Mouse (Mus musculus) forebrain, embryonic 14.5 days (tissue): ENCODE data around the gene Ccser1. TPM values are rescaled to one million over a fixed set of nuclear protein-coding genes. Genes with fewer than 3 reads are reported as not detected.

ENCODE experiments used
- ATAC-seq: fragments of 200-750 bp; cut with Nextera tagmentation; 2 replicates; pipeline ENCODE4 v1.8.0; 2017; ENCODE audit warnings: mild to moderate bottlenecking, moderate library complexity
- DNase-seq: peaks from one replicate; pipeline ENCODE4 v3.0.0-alpha.2; 2015; ENCODE audit warnings: low spot score
- H3K27ac ChIP-seq: fragments of 300-500 bp; sonication (generic); 2 replicates; pipeline ENCODE4 v1.5.1; 2014; ENCODE audit warnings: low read depth, mild to moderate bottlenecking, control low read depth, low read length, moderate library complexity
- H3K27me3 ChIP-seq: fragments of 300-500 bp; sonication (generic); replicated peaks from 2 replicates; pipeline ENCODE4 v1.6.1; 2014; ENCODE audit warnings: low read length, control low read depth, mixed read lengths; ENCODE audit not compliant: control insufficient read depth, insufficient read depth
- H3K36me3 ChIP-seq: fragments of 300-500 bp; sonication (generic); 2 replicates; pipeline ENCODE4 v1.6.1; 2014; ENCODE audit warnings: low read length, control low read depth; ENCODE audit not compliant: control insufficient read depth, insufficient read depth
- H3K4me1 ChIP-seq: fragments of 300-500 bp; sonication (generic); 2 replicates; pipeline ENCODE4 v1.6.1; 2014; ENCODE audit warnings: antibody characterized with exemption, low read length, control low read depth; ENCODE audit not compliant: control insufficient read depth, insufficient read depth
- H3K4me2 ChIP-seq: fragments of 300-500 bp; sonication (generic); 2 replicates; pipeline ENCODE4 v1.6.1; 2014; ENCODE audit warnings: mild to moderate bottlenecking, control low read depth, low read length
- H3K4me3 ChIP-seq: fragments of 300-500 bp; sonication (generic); 2 replicates; pipeline ENCODE4 v1.5.1; 2014; ENCODE audit warnings: low read depth, low read length, control low read depth
- H3K9ac ChIP-seq: fragments of 300-500 bp; sonication (generic); 2 replicates; pipeline ENCODE4 v1.6.1; 2014; ENCODE audit warnings: mild to moderate bottlenecking, low read length, control low read depth, moderate library complexity
- H3K9me3 ChIP-seq: fragments of 300-500 bp; sonication (generic); replicated peaks from 2 replicates; pipeline ENCODE4 v1.6.1; 2016; ENCODE audit warnings: low read length, control low read depth, mixed read lengths; ENCODE audit not compliant: control insufficient read depth
- WGBS: fragments of 180-500 bp; shearing (Covaris S2); extraction: QIAGEN DNeasy Blood & Tissue Kit; methylation state at CpG from one replicate; pipeline ENCODE4 v1.1.7; 2014; 5-methylcytosine and 5-hydroxymethylcytosine counted together
- polyA plus RNA-seq: library from polyadenylated mRNA; unstranded; fragments of >200 nt; fragmentation: Nextera tagmentation; extraction: Ambion mirVana; gene quantifications from 2 replicates; pipeline ENCODE4 v1.2.1, GENCODE M21; 2014

Gene Ccser1
- 16.9 and 18.3 TPM in 2 replicates for polyA plus RNA-seq

GRCm38 (mm10) chr6:61179949-61180755 is at the start of gene Ccser1:
Ccser1 (plus strand) TSS chr6:61180324.
- under 1% methylated on average over 62 of the region's 105 CpGs for WGBS
- Histone ChIP-seq H3K4me2 (peak within 1 kb of the TSS; percentile 71), H3K4me3 (peak within 1 kb of the TSS; percentile 89), H3K27me3 (no peaks in the 10 kb centered on the region), H3K9me3 (no peaks in the 10 kb centered on the region), H3K9ac (peak within 1 kb of the TSS; percentile 93), H3K4me1 (peaks cover 10% of the 10 kb centered on the region; the same call in 1 of the 2 replicates), H3K36me3 (no peaks in the 10 kb centered on the region), H3K27ac (peak within 1 kb of the TSS; percentile 94)
- DNase-seq (peak; percentile 77), ATAC-seq (peak; percentile 88)

GRCm38 (mm10) chr6:61136436-61136835 is 43.7 kb upstream of the Ccser1 start:
- Histone ChIP-seq H3K27ac (no peak overlapping the region), H3K9ac (no peak overlapping the region), H3K9me3 (no peaks in the 10 kb centered on the region), H3K4me3 (no peak overlapping the region), H3K27me3 (no peaks in the 10 kb centered on the region), H3K4me2 (no peak overlapping the region), H3K4me1 (no peaks in the 10 kb centered on the region), H3K36me3 (no peaks in the 10 kb centered on the region)
- ATAC-seq (no peak), DNase-seq (no peak)
- WGBS = 87% methylated on average over 2 of the region's 2 CpGs

GRCm38 (mm10) chr6:61143031-61143430 is 37.1 kb upstream of the Ccser1 start:
- DNase-seq (no peak), ATAC-seq (no peak)
- 79% methylated on average over 1 of the region's 1 CpGs for WGBS
- H3K27me3 ChIP-seq = no peaks in the 10 kb centered on the region
- no peaks in the 10 kb centered on the region for H3K36me3 ChIP-seq
- H3K4me2 ChIP-seq = no peak overlapping the region
- no peaks in the 10 kb centered on the region for H3K4me1 ChIP-seq
- H3K4me3 ChIP-seq = no peak overlapping the region
- no peak overlapping the region for H3K9ac ChIP-seq
- H3K27ac ChIP-seq = no peak overlapping the region
- H3K9me3 ChIP-seq = no peaks in the 10 kb centered on the region

- ATAC-seq (no peak), DNase-seq (no peak)
- H3K9ac ChIP-seq = no peak overlapping the region
- no peaks in the 10 kb centered on the region for H3K36me3 ChIP-seq
- no peaks in the 10 kb centered on the region for H3K9me3 ChIP-seq
- H3K4me3 ChIP-seq = no peak overlapping the region
- peaks cover 5% of the 10 kb centered on the region; the same call in 1 of the 2 replicates for H3K4me1 ChIP-seq
- WGBS = 71% methylated on average over 3 of the region's 3 CpGs
- no peak overlapping the region for H3K27ac ChIP-seq
- no peaks in the 10 kb centered on the region for H3K27me3 ChIP-seq
- H3K4me2 ChIP-seq = no peak overlapping the region
Measured at GRCm38 (mm10) chr6:61152924-61153323, 27.2 kb upstream of the Ccser1 start.

- Histone ChIP-seq H3K27me3 (no peaks in the 10 kb centered on the region), H3K4me3 (no peak overlapping the region), H3K4me2 (0 out of 2 replicates have a peak overlapping the region, but pooled peaks have one; percentile 1), H3K4me1 (peaks cover 5% of the 10 kb centered on the region; the same call in 1 of the 2 replicates), H3K27ac (no peak overlapping the region), H3K36me3 (no peaks in the 10 kb centered on the region), H3K9ac (no peak overlapping the region), H3K9me3 (no peaks in the 10 kb centered on the region)
- 14% methylated on average over 6 of the region's 6 CpGs for WGBS
- peak; percentile 14 for DNase-seq
- ATAC-seq = no peak
Measured at GRCm38 (mm10) chr6:61154654-61155053, 25.5 kb upstream of the Ccser1 start.

GRCm38 (mm10) chr6:61155059-61155629 is 25.0 kb upstream of the Ccser1 start:
- no peaks in the 10 kb centered on the region for H3K9me3 ChIP-seq
- no peaks in the 10 kb centered on the region for H3K36me3 ChIP-seq
- no peak overlapping the region for H3K9ac ChIP-seq
- no peak overlapping the region for H3K4me3 ChIP-seq
- no peaks in the 10 kb centered on the region for H3K27me3 ChIP-seq
- H3K27ac ChIP-seq = no peak overlapping the region
- peaks cover 5% of the 10 kb centered on the region; the same call in 1 of the 2 replicates for H3K4me1 ChIP-seq
- H3K4me2 ChIP-seq = 0 out of 2 replicates have a peak overlapping the region, but pooled peaks have one; percentile 1
- DNase-seq = peak; percentile 63
- WGBS = 32% methylated on average over 8 of the region's 8 CpGs
- ATAC-seq = peak; percentile 74

- H3K4me1 ChIP-seq = peaks cover 5% of the 10 kb centered on the region; the same call in 1 of the 2 replicates
- no peaks in the 10 kb centered on the region for H3K36me3 ChIP-seq
- no peaks in the 10 kb centered on the region for H3K9me3 ChIP-seq
- no peaks in the 10 kb centered on the region for H3K27me3 ChIP-seq
- H3K4me3 ChIP-seq = no peak overlapping the region
- H3K9ac ChIP-seq = no peak overlapping the region
- ATAC-seq (peak; percentile 3; the same call in 1 of the 2 replicates), DNase-seq (no peak)
- H3K4me2 ChIP-seq = no peak overlapping the region
- H3K27ac ChIP-seq = no peak overlapping the region
Measured at GRCm38 (mm10) chr6:61155718-61156117, 24.4 kb upstream of the Ccser1 start.

GRCm38 (mm10) chr6:61162117-61162516 is 18.0 kb upstream of the Ccser1 start:
- no peak overlapping the region for H3K9ac ChIP-seq
- H3K27me3 ChIP-seq = no peaks in the 10 kb centered on the region
- no peaks in the 10 kb centered on the region for H3K4me1 ChIP-seq
- H3K36me3 ChIP-seq = no peaks in the 10 kb centered on the region
- ATAC-seq (no peak), DNase-seq (peak; percentile 15)
- no peak overlapping the region for H3K4me3 ChIP-seq
- no peak overlapping the region for H3K27ac ChIP-seq
- H3K4me2 ChIP-seq = no peak overlapping the region
- H3K9me3 ChIP-seq = no peaks in the 10 kb centered on the region

- DNase-seq = no peak
- H3K4me2 ChIP-seq = no peak overlapping the region
- H3K4me3 ChIP-seq = no peak overlapping the region
- H3K36me3 ChIP-seq = no peaks in the 10 kb centered on the region
- 97% methylated on average over 1 of the region's 1 CpGs for WGBS
- no peak overlapping the region for H3K9ac ChIP-seq
- no peak overlapping the region for H3K27ac ChIP-seq
- no peak for ATAC-seq
- no peaks in the 10 kb centered on the region for H3K27me3 ChIP-seq
- H3K9me3 ChIP-seq = no peaks in the 10 kb centered on the region
- no peaks in the 10 kb centered on the region for H3K4me1 ChIP-seq
Measured at GRCm38 (mm10) chr6:61166891-61167290, 13.2 kb upstream of the Ccser1 start.
